Mouse (Mus musculus): ENCODE measurements at regions not wholly inside any gene's neighbourhood (a gene's known extent, or its start where the extent isn't known, plus 50 kb on each side); places are given as distances from the start of the nearest gene placed in this dataset.

- no peak for DNase-seq (ENCODE audit: low spot score)
These were observed 116.9 kb downstream of the Spry2 start for GRCm38 (mm10) chr14:105779760-105780159.

- DNase-seq (ENCODE audit: low spot score): peak; percentile 23
These were observed 117.3 kb downstream of the Spry2 start for GRCm38 (mm10) chr14:105779349-105779748.

GRCm38 (mm10) chr14:105773674-105774073 lies 122.9 kb downstream of the Spry2 start:
- DNase-seq (ENCODE audit: low spot score): no peak

- DNase-seq (ENCODE audit: low spot score): no peak
These were observed 129.5 kb downstream of the Spry2 start for GRCm38 (mm10) chr14:105767100-105767499.

- no peak for DNase-seq (ENCODE audit: low spot score)
These were observed 143.9 kb downstream of the Spry2 start for GRCm38 (mm10) chr14:105752509-105753375.

GRCm38 (mm10) chr14:105751762-105752161 lies 144.9 kb downstream of the Spry2 start:
- DNase-seq (ENCODE audit: low spot score): no peak

GRCm38 (mm10) chr14:105744578-105744977 lies 152.0 kb downstream of the Spry2 start:
- DNase-seq (ENCODE audit: low spot score): no peak

GRCm38 (mm10) chr14:105744125-105744524 lies 152.5 kb downstream of the Spry2 start:
- DNase-seq (ENCODE audit: low spot score): no peak

GRCm38 (mm10) chr14:105740889-105741288 lies 155.7 kb downstream of the Spry2 start:
- peak; percentile 19 for DNase-seq (ENCODE audit: low spot score)

GRCm38 (mm10) chr14:105738568-105738967 lies 158.1 kb downstream of the Spry2 start:
- DNase-seq (ENCODE audit: low spot score): no peak

- no peak for DNase-seq (ENCODE audit: low spot score)
These were observed 160.3 kb downstream of the Spry2 start for GRCm38 (mm10) chr14:105736352-105736751.

- DNase-seq (ENCODE audit: low spot score): no peak
These were observed 162.3 kb downstream of the Spry2 start for GRCm38 (mm10) chr14:105734291-105734690.

- peak; percentile 11 for DNase-seq (ENCODE audit: low spot score)
These were observed 163.4 kb downstream of the Spry2 start for GRCm38 (mm10) chr14:105733013-105733728.

- DNase-seq (ENCODE audit: low spot score): peak; percentile 29
These were observed 164.2 kb downstream of the Spry2 start for GRCm38 (mm10) chr14:105732221-105733012.

GRCm38 (mm10) chr14:105730786-105731185 lies 165.8 kb downstream of the Spry2 start:
- DNase-seq (ENCODE audit: low spot score): no peak

- DNase-seq (ENCODE audit: low spot score): no peak
These were observed 167.8 kb downstream of the Spry2 start for GRCm38 (mm10) chr14:105728841-105729240.

- DNase-seq (ENCODE audit: low spot score): no peak
These were observed 170.9 kb downstream of the Spry2 start for GRCm38 (mm10) chr14:105725741-105726140.

- DNase-seq (ENCODE audit: low spot score): no peak
These were observed 173.7 kb downstream of the Spry2 start for GRCm38 (mm10) chr14:105722923-105723322.

GRCm38 (mm10) chr14:105721576-105721975 lies 175.0 kb downstream of the Spry2 start:
- no peak for DNase-seq (ENCODE audit: low spot score)

- DNase-seq (ENCODE audit: low spot score): no peak
These were observed 175.7 kb downstream of the Spry2 start for GRCm38 (mm10) chr14:105720816-105721510.

- DNase-seq (ENCODE audit: low spot score): no peak
These were observed 177.8 kb downstream of the Spry2 start for GRCm38 (mm10) chr14:105718676-105719441.

All from urinary bladder, postnatal 25 days (tissue).